ENCODE assay signal across 8 mouse cellular contexts in the genomic region with DNA sequence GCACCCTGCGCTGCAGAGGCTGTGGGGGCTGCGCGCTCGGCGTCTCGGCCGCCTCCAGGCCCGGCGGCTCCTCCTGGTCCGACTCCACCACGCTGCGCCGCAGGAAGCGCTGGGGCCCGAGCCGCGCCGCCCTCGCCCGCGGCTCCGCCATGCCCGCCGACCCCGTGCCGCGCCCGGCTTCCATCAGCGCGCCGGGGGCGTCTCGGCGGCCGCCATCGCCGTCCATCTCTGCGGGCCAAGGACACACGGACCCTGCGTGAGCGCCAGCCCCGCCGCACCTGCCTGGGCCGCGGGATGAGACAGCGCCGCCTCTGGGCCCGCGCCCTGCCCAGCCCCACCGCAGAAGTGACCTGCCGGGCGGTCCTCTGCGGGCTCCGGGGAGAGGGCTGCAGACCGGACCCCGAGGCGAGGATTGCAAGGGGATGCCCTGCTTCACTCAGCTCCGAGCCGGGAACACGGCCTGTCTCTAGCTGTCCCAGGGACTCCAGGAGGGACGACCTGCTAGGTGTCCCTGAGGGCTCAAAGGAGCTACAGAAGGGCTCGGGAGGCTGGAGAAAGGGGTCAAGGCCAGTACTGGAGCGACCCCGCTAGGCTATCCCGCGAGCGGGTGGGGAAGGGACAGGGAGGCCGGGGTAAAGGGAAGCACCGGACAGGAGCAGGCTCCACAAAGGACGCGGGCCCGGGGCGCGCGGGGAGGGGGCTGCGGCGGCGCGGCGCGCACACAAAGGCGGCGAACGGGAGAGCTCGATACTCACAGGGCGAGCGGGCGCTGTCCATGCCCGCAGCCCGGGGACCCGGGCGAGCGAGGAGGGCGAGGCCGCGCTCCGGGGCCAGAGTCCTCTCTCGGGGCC. TPM values are rescaled to one million over a fixed set of nuclear protein-coding genes. Genes with fewer than 3 reads are reported as not detected.
DNase-seq lines count a peak whose midpoint lies in the region; ATAC-seq lines count a peak whose summit lies in the region.

No protein-coding gene starts in this region.

- WGBS in embryonic facial prominence, embryonic 11.5 days: under 1% methylated on average over 90 of the region's 98 CpGs
- under 1% methylated on average over 68 of the region's 98 CpGs for WGBS in heart, embryonic 14.5 days
- under 1% methylated on average over 84 of the region's 98 CpGs for WGBS in midbrain, embryonic 10.5 days
- under 1% methylated on average over 82 of the region's 98 CpGs for WGBS in stomach, embryonic 15.5 days

- peak overlapping the region; percentile 70 for H3K4me3 ChIP-seq in embryonic facial prominence, embryonic 11.5 days (ENCODE audit: low read depth, low read length)
- peak overlapping the region; percentile 67 to 72 for H3K4me3 ChIP-seq in heart, embryonic 14.5 days (ENCODE audit: control insufficient read depth in 1 of 2, insufficient read depth in 1 of 2, low read depth in 1 of 2, low read length in 2 of 2)
- peak overlapping the region; percentile 92 for H3K4me3 ChIP-seq in midbrain, embryonic 10.5 days
- peak overlapping the region; percentile 73 for H3K4me3 ChIP-seq in stomach, embryonic 15.5 days (replicated peaks)

- peak overlapping the region; percentile 98 for H3K4me2 ChIP-seq in embryonic facial prominence, embryonic 11.5 days (ENCODE audit: low read depth, low read length)
- peak overlapping the region; percentile 97 for H3K4me2 ChIP-seq in heart, embryonic 14.5 days (ENCODE audit: low read length)
- peak overlapping the region; percentile 93 for H3K4me2 ChIP-seq in stomach, embryonic 15.5 days

- no peaks in the 10 kb centered on the region; the same call in 1 of the 2 replicates for H3K4me1 ChIP-seq in embryonic facial prominence, embryonic 11.5 days (ENCODE audit: control insufficient read depth, insufficient read depth, low read length)
- H3K4me1 ChIP-seq in heart, embryonic 14.5 days (ENCODE audit: control insufficient read depth in 2 of 2, insufficient read depth in 2 of 2, low read length in 2 of 2): peaks cover 5 to 21% of the 10 kb centered on the region in 2 experiments; a peak in 3 of 4 replicates
- H3K4me1 ChIP-seq in midbrain, embryonic 10.5 days: peaks cover 52% of the 10 kb centered on the region
- H3K4me1 ChIP-seq in stomach, embryonic 15.5 days: peaks cover 28% of the 10 kb centered on the region

- peak; percentile 79 for ATAC-seq in embryonic facial prominence, embryonic 11.5 days (replicated peaks; ENCODE audit: insufficient number of reproducible peaks, low FRiP score, low TSS enrichment, low read depth)
- peak; percentile 56 for ATAC-seq in heart, embryonic 14.5 days (ENCODE audit: insufficient number of reproducible peaks, insufficient read depth, low FRiP score, low read depth)
- ATAC-seq in stomach, embryonic 15.5 days (ENCODE audit: insufficient read depth, low FRiP score, low read depth): peak; percentile 44

- peaks cover 34% of the 10 kb centered on the region for H3K27me3 ChIP-seq in embryonic facial prominence, embryonic 11.5 days (ENCODE audit: control insufficient read depth, insufficient read depth, low read length)
- H3K27me3 ChIP-seq in heart, embryonic 14.5 days (ENCODE audit: control insufficient read depth, insufficient read depth, low read length): peaks cover 56% of the 10 kb centered on the region
- H3K27me3 ChIP-seq in midbrain, embryonic 10.5 days (ENCODE audit: low read depth, poor library complexity, severe bottlenecking): peaks cover 70% of the 10 kb centered on the region
- peaks cover 35% of the 10 kb centered on the region for H3K27me3 ChIP-seq in stomach, embryonic 15.5 days (replicated peaks)

- H3K27ac ChIP-seq in embryonic facial prominence, embryonic 11.5 days (replicated peaks; ENCODE audit: low read depth, low read length): no peak overlapping the region; the same call in 1 of the 2 replicates
- no peak overlapping the region for H3K27ac ChIP-seq in heart, embryonic 14.5 days (replicated peaks in 1 of 2; ENCODE audit: control insufficient read depth in 1 of 2, insufficient read depth in 1 of 2, low read depth in 2 of 2, low read length in 2 of 2)
- peak overlapping the region; percentile 84 for H3K27ac ChIP-seq in midbrain, embryonic 10.5 days (replicated peaks)
- no peak overlapping the region for H3K27ac ChIP-seq in stomach, embryonic 15.5 days

- DNase-seq in heart, adult 18-20 months: peak; percentile 45 to 63
- no peak for DNase-seq in heart, adult 8-10 months (ENCODE audit: low spot score)
- DNase-seq in R1 (ENCODE audit: low read depth, low spot score): peak; percentile 54
- DNase-seq in embryonic facial prominence, embryonic 11.5 days (ENCODE audit: low spot score): peak; percentile 45
- peak; percentile 19 to 34 for DNase-seq in kidney, postnatal 36 days
- peak; percentile 80 for DNase-seq in midbrain, embryonic 10.5 days (ENCODE audit: low spot score)

- no peaks in the 10 kb centered on the region for H3K9me3 ChIP-seq in embryonic facial prominence, embryonic 11.5 days (replicated peaks; ENCODE audit: control insufficient read depth, low read length)
- no peaks in the 10 kb centered on the region for H3K9me3 ChIP-seq in heart, embryonic 14.5 days (ENCODE audit: control insufficient read depth, low read length)
- H3K9me3 ChIP-seq in midbrain, embryonic 10.5 days (replicated peaks): no peaks in the 10 kb centered on the region
- H3K9me3 ChIP-seq in stomach, embryonic 15.5 days: no peaks in the 10 kb centered on the region

- H3K9ac ChIP-seq in embryonic facial prominence, embryonic 11.5 days (replicated peaks; ENCODE audit: low read length): peak overlapping the region; percentile 74
- peak overlapping the region; percentile 75 for H3K9ac ChIP-seq in heart, embryonic 14.5 days (ENCODE audit: low read length)
- peak overlapping the region; percentile 61 for H3K9ac ChIP-seq in stomach, embryonic 15.5 days

- no peaks in the 10 kb centered on the region for H3K36me3 ChIP-seq in embryonic facial prominence, embryonic 11.5 days (replicated peaks; ENCODE audit: control insufficient read depth, insufficient read depth, low read depth, low read length)
- no peaks in the 10 kb centered on the region for H3K36me3 ChIP-seq in heart, embryonic 14.5 days (ENCODE audit: control insufficient read depth, insufficient read depth, low read length)
- H3K36me3 ChIP-seq in midbrain, embryonic 10.5 days: 0 out of 2 replicates have a peak, but pooled peaks cover 4% of the 10 kb centered on the region
- H3K36me3 ChIP-seq in stomach, embryonic 15.5 days: no peaks in the 10 kb centered on the region

RNA-seq across cellular contexts. Expression of a gene that starts 0.6 kb away (rescaled TPM):
- total RNA-seq in heart, adult 18-20 months (2021): 10 to 100 TPM; 70.1 to 70.9 TPM
- total RNA-seq in heart, adult 8-10 months (2022): 10 to 100 TPM; 60.5 to 89.6 (median 75.4) TPM
- 2.5 and 2.6 TPM in 2 replicates for polyA plus RNA-seq in embryonic facial prominence, embryonic 11.5 days (2014; fragmentation: Nextera tagmentation; extraction: Ambion mirVana)
- 2.5 and 2.6 TPM in 2 replicates for polyA plus RNA-seq in heart, embryonic 14.5 days (2014; fragmentation: Nextera tagmentation; extraction: Ambion mirVana)
- polyA plus RNA-seq in midbrain, embryonic 10.5 days (2016; fragmentation: Nextera tagmentation; extraction: Ambion mirVana): 4.3 and 6.9 TPM in 2 replicates
- polyA plus RNA-seq in stomach, embryonic 15.5 days (2015; fragmentation: Nextera tagmentation; extraction: Ambion mirVana): 3.3 and 3.8 TPM in 2 replicates

RNA-seq across cellular contexts. Expression of a gene that starts 40.1 kb away (rescaled TPM):
- total RNA-seq in heart, adult 18-20 months (2021): 100 to 1,000 TPM; 122 to 123 TPM
- total RNA-seq in heart, adult 8-10 months (2022): 100 to 1,000 TPM; 111 to 152 (median 131) TPM
- 29.8 and 30.5 TPM in 2 replicates for polyA plus RNA-seq in embryonic facial prominence, embryonic 11.5 days (2014; fragmentation: Nextera tagmentation; extraction: Ambion mirVana)
- polyA plus RNA-seq in heart, embryonic 14.5 days (2014; fragmentation: Nextera tagmentation; extraction: Ambion mirVana): 85.5 and 87.7 TPM in 2 replicates
- 23.1 and 24.3 TPM in 2 replicates for polyA plus RNA-seq in midbrain, embryonic 10.5 days (2016; fragmentation: Nextera tagmentation; extraction: Ambion mirVana)
- polyA plus RNA-seq in stomach, embryonic 15.5 days (2015; fragmentation: Nextera tagmentation; extraction: Ambion mirVana): 52.5 and 54.3 TPM in 2 replicates
